23 mouse cellular contexts compared by ENCODE assay signal in genomic region chr5:39988039-39988438, GRCm38 (mm10).
DNase-seq lines count a peak whose midpoint lies in the region; ATAC-seq and TF ChIP-seq lines count a peak whose summit lies in the region.
"Had no signal": no experiment of that assay in that cellular context is flagged by ENCODE, and none has a peak within 500 bp of the region (broad histone marks: within the 10 kb centered on the region; RNA-seq: fewer than 3 reads in every experiment).

No protein-coding gene starts in this region.

- peaks cover 17% of the 10 kb centered on the region for H3K4me1 ChIP-seq in hindbrain, embryonic 10.5 days (replicated peaks)
- H3K4me1 ChIP-seq in hindbrain, embryonic 12.5 days, result no peaks in the 10 kb centered on the region
- 0 out of 2 replicates have a peak, but pooled peaks cover 2% of the 10 kb centered on the region for H3K4me1 ChIP-seq in midbrain, embryonic 12.5 days
- H3K4me1 ChIP-seq in midbrain, embryonic 16.5 days (ENCODE audit: control insufficient read depth, insufficient read depth, low read length), result no peaks in the 10 kb centered on the region; the same call in 1 of the 2 replicates
- H3K4me1 ChIP-seq: embryonic facial prominence, embryonic 12.5 days; heart, embryonic 10.5 days; heart, embryonic 15.5 days had no signal

- no peak for ATAC-seq in hindbrain, embryonic 12.5 days (ENCODE audit: low FRiP score)
- ATAC-seq in midbrain, embryonic 12.5 days (ENCODE audit: low FRiP score, low read depth), result peak; percentile 47; the same call in 1 of the 2 replicates
- ATAC-seq in midbrain, embryonic 16.5 days, result no peak
- ATAC-seq: CD4-positive, CD25-positive, alpha-beta regulatory T cell, adult 4 months; forebrain, embryonic 16.5 days; hindbrain, embryonic 16.5 days; Patski had no signal

- H3K27me3 ChIP-seq in hindbrain, embryonic 10.5 days (ENCODE audit: insufficient read depth, poor library complexity, severe bottlenecking), result no peaks in the 10 kb centered on the region
- no peaks in the 10 kb centered on the region for H3K27me3 ChIP-seq in hindbrain, embryonic 12.5 days
- no peaks in the 10 kb centered on the region for H3K27me3 ChIP-seq in midbrain, embryonic 12.5 days
- no peaks in the 10 kb centered on the region for H3K27me3 ChIP-seq in midbrain, embryonic 16.5 days (ENCODE audit: control insufficient read depth, insufficient read depth, low read depth, low read length)
- H3K27me3 ChIP-seq: embryonic facial prominence, embryonic 12.5 days; heart, embryonic 15.5 days had no signal

- peak overlapping the region; percentile 47; the same call in 1 of the 2 replicates for H3K27ac ChIP-seq in hindbrain, embryonic 10.5 days
- H3K27ac ChIP-seq in hindbrain, embryonic 12.5 days, result no peak overlapping the region
- H3K27ac ChIP-seq in midbrain, embryonic 12.5 days (replicated peaks), result no peak overlapping the region
- no peak overlapping the region for H3K27ac ChIP-seq in midbrain, embryonic 16.5 days (ENCODE audit: low read length)
- H3K27ac ChIP-seq: embryonic facial prominence, embryonic 12.5 days; heart, embryonic 10.5 days; heart, embryonic 15.5 days had no signal

- no peak for TF ChIP-seq POLR2A in brain, embryonic 14.5 days (IDR thresholded peaks at IDR 0.05; ENCODE audit: borderline replicate concordance, extremely low read depth, insufficient read depth, insufficient read length, poor library complexity, severe bottlenecking)

- no peak overlapping the region for H3K9ac ChIP-seq in hindbrain, embryonic 12.5 days
- no peak overlapping the region for H3K9ac ChIP-seq in midbrain, embryonic 12.5 days (replicated peaks)
- H3K9ac ChIP-seq in midbrain, embryonic 16.5 days (ENCODE audit: low read depth, low read length), result no peak overlapping the region
- H3K9ac ChIP-seq: embryonic facial prominence, embryonic 12.5 days; heart, embryonic 15.5 days had no signal

- H3K4me3 ChIP-seq in hindbrain, embryonic 10.5 days, result no peak overlapping the region
- no peak overlapping the region for H3K4me3 ChIP-seq in hindbrain, embryonic 12.5 days
- no peak overlapping the region for H3K4me3 ChIP-seq in midbrain, embryonic 12.5 days
- H3K4me3 ChIP-seq in midbrain, embryonic 16.5 days (ENCODE audit: low read depth, low read length), result no peak overlapping the region
- H3K4me3 ChIP-seq: embryonic facial prominence, embryonic 12.5 days; heart, embryonic 10.5 days; heart, embryonic 15.5 days had no signal

- no peaks in the 10 kb centered on the region for H3K9me3 ChIP-seq in hindbrain, embryonic 10.5 days
- no peaks in the 10 kb centered on the region for H3K9me3 ChIP-seq in hindbrain, embryonic 12.5 days (replicated peaks)
- no peaks in the 10 kb centered on the region for H3K9me3 ChIP-seq in midbrain, embryonic 12.5 days
- no peaks in the 10 kb centered on the region for H3K9me3 ChIP-seq in midbrain, embryonic 16.5 days (replicated peaks; ENCODE audit: control insufficient read depth, low read length, poor library complexity, severe bottlenecking)
- H3K9me3 ChIP-seq: embryonic facial prominence, embryonic 12.5 days; heart, embryonic 10.5 days; heart, embryonic 15.5 days had no signal

- H3K36me3 ChIP-seq in hindbrain, embryonic 10.5 days, result no peaks in the 10 kb centered on the region
- H3K36me3 ChIP-seq in hindbrain, embryonic 12.5 days, result no peaks in the 10 kb centered on the region
- no peaks in the 10 kb centered on the region for H3K36me3 ChIP-seq in midbrain, embryonic 12.5 days
- H3K36me3 ChIP-seq in midbrain, embryonic 16.5 days (ENCODE audit: control insufficient read depth, insufficient read depth, low read length), result no peaks in the 10 kb centered on the region
- H3K36me3 ChIP-seq: embryonic facial prominence, embryonic 12.5 days; heart, embryonic 10.5 days; heart, embryonic 15.5 days had no signal

- WGBS in hindbrain, embryonic 10.5 days, result 0% methylated on average over 1 of the region's 1 CpGs
- 4% methylated on average over 1 of the region's 1 CpGs for WGBS in hindbrain, embryonic 12.5 days
- WGBS in midbrain, embryonic 12.5 days, result 8% methylated on average over 1 of the region's 1 CpGs
- WGBS in midbrain, embryonic 16.5 days, result 6% methylated on average over 1 of the region's 1 CpGs

- peak; percentile 21 for DNase-seq in hindbrain, embryonic 10.5 days (ENCODE audit: low spot score)
- DNase-seq in brain, embryonic 14.5 days (ENCODE audit: low read depth), result peak; percentile 10
- DNase-seq in embryo, embryonic 9.5 days (ENCODE audit: extremely low spot score), result peak; percentile 5
- DNase-seq in right cerebral cortex, adult 2 months (ENCODE audit: low spot score in 2 of 2), result no peak
- no peak for DNase-seq in urinary bladder, postnatal 4 days (ENCODE audit: low spot score in 2 of 2)
- DNase-seq: adrenal gland, adult 8-10 months; B cell, adult 2 months; cerebellum, adult 11-12 months; cerebellum, adult 9-10 months; cerebellum, postnatal 25 days; gastrocnemius, postnatal 10 days; heart, adult 18-20 months; heart, postnatal 14 days had no signal

- no peak overlapping the region for H3K4me2 ChIP-seq in hindbrain, embryonic 12.5 days (replicated peaks)
- no peak overlapping the region for H3K4me2 ChIP-seq in midbrain, embryonic 12.5 days (replicated peaks)
- no peak overlapping the region for H3K4me2 ChIP-seq in midbrain, embryonic 16.5 days (ENCODE audit: low read length)
- H3K4me2 ChIP-seq: embryonic facial prominence, embryonic 12.5 days; heart, embryonic 15.5 days had no signal

- TF ChIP-seq CTCF in brain, embryonic 14.5 days (IDR thresholded peaks at IDR 0.05; ENCODE audit: borderline replicate concordance, extremely low read depth, insufficient read depth, insufficient read length), result no peak

Comparison
In these comparisons a context has a peak if more than half of its experiments do, and no peak if none do; other contexts are left out.
1. DNase-seq: peak in hindbrain, embryonic 10.5 days (single experiment), brain, embryonic 14.5 days (single experiment) and embryo, embryonic 9.5 days (single experiment); none in right cerebral cortex, adult 2 months (0 of 2) and urinary bladder, postnatal 4 days (0 of 2).